Mouse (Mus musculus) midbrain, embryonic 15.5 days (tissue): Measurements from ENCODE around the gene Tbc1d2b. TPM values are rescaled to one million over a fixed set of nuclear protein-coding genes. Genes with fewer than 3 reads are reported as not detected.

Experiments used
- ATAC-seq: fragments of 200-750 bp; cut with Nextera tagmentation; replicated peaks from 2 replicates; pipeline ENCODE4 v1.8.0; 2017; ENCODE audit warnings: moderate TSS enrichment
- H3K27ac ChIP-seq: fragments of 300-500 bp; sonication (generic); 2 replicates; pipeline ENCODE4 v1.5.1; 2015; ENCODE audit warnings: mild to moderate bottlenecking, inconsistent platforms
- H3K27me3 ChIP-seq: fragments of 300-500 bp; sonication (generic); replicated peaks from 2 replicates; pipeline ENCODE4 v1.6.1; 2015; ENCODE audit warnings: inconsistent platforms
- H3K36me3 ChIP-seq: fragments of 300-500 bp; sonication (generic); replicated peaks from 2 replicates; pipeline ENCODE4 v1.6.1; 2015; ENCODE audit warnings: inconsistent platforms
- H3K4me1 ChIP-seq: fragments of 300-500 bp; sonication (generic); 2 replicates; pipeline ENCODE4 v1.6.1; 2015; ENCODE audit warnings: inconsistent platforms
- H3K4me2 ChIP-seq: fragments of 300-500 bp; sonication (generic); 2 replicates; pipeline ENCODE4 v1.6.1; 2015; ENCODE audit warnings: inconsistent platforms, mild to moderate bottlenecking, moderate library complexity
- H3K4me3 ChIP-seq: fragments of 300-500 bp; sonication (generic); 2 replicates; pipeline ENCODE4 v1.5.1; 2015; ENCODE audit warnings: mild to moderate bottlenecking, inconsistent platforms
- H3K9ac ChIP-seq: fragments of 300-500 bp; sonication (generic); 2 replicates; pipeline ENCODE4 v1.6.1; 2015; ENCODE audit warnings: mild to moderate bottlenecking, inconsistent platforms
- H3K9me3 ChIP-seq: fragments of 300-500 bp; sonication (generic); 2 replicates; pipeline ENCODE4 v1.6.1; 2016; ENCODE audit warnings: inconsistent platforms
- WGBS: fragments of 180-500 bp; shearing (Covaris S2); methylation state at CpG from one replicate; pipeline ENCODE4 v1.1.7; 2015; ENCODE audit warnings: mixed read lengths; 5-methylcytosine and 5-hydroxymethylcytosine counted together
- polyA plus RNA-seq: library from polyadenylated mRNA; unstranded; fragments of >200 nt; fragmentation: Nextera tagmentation; extraction: Ambion mirVana; gene quantifications from 2 replicates; pipeline ENCODE4 v1.2.1, GENCODE M21; 2015

Tbc1d2b gene
- polyA plus RNA-seq, 1 experiment from 2014 or later: 7.6 TPM

DNA sequence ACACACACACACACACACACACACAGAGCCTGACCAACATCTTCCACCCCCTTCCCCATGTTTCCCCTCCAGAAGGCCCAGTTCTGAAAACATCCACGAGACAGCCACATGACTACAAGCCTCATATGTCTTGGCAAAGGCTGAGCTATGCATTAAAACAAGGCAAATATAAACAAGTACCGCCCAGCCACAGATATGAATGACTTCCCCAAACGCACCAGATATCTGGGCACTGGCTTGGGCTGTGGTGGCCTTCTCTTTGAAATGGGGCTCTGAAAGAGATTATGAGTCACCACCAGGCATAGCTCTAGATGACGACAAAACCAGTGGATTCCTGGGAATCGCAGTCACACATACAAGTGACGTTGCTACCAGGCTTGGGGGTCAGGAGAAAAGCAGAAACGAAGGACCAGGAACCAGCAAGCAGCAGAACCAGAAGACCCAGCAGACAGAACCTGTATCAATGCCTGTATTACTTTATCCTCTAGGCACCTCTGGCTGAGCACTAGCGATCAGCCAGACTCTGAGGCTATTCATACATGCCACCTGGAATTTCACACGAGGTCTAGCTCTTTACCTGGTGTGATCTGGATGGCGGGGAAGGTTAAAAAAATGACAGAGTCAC lies 35.2 kb downstream of the Tbc1d2b start:
- no peaks in the 10 kb centered on the region for H3K27me3 ChIP-seq
- H3K36me3 ChIP-seq: no peaks in the 10 kb centered on the region
- 89% methylated on average over 10 of the region's 10 CpGs for WGBS
- H3K4me1 ChIP-seq: no peaks in the 10 kb centered on the region
- H3K9ac ChIP-seq: no peak overlapping the region
- no peak overlapping the region for H3K4me3 ChIP-seq
- no peak overlapping the region for H3K27ac ChIP-seq
- H3K9me3 ChIP-seq: no peaks in the 10 kb centered on the region
- H3K4me2 ChIP-seq: no peak overlapping the region
- ATAC-seq: no peak

DNA sequence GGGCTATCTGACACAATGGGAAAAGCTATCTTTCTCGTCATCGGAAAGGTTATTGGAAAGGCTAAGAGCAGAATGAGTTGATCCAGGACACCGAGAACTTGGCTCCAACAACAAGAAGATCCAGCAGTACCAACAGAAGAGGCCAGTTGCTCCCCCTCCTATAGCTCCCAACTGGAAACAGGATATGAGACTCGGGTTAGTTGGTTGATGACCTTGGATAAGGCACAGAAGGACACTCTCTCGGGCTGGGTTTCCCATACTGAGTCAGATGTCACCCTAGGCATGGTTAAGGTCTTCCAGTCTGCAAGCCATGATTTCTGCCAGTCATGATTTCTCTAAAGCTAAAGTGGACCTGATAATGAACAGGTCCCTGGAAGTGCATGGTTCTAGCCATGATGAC lies 35.8 kb downstream of the Tbc1d2b start:
- Histone ChIP-seq H3K27me3 (no peaks in the 10 kb centered on the region), H3K9ac (no peak overlapping the region)
- 89% methylated on average over 5 of the region's 5 CpGs for WGBS

DNA sequence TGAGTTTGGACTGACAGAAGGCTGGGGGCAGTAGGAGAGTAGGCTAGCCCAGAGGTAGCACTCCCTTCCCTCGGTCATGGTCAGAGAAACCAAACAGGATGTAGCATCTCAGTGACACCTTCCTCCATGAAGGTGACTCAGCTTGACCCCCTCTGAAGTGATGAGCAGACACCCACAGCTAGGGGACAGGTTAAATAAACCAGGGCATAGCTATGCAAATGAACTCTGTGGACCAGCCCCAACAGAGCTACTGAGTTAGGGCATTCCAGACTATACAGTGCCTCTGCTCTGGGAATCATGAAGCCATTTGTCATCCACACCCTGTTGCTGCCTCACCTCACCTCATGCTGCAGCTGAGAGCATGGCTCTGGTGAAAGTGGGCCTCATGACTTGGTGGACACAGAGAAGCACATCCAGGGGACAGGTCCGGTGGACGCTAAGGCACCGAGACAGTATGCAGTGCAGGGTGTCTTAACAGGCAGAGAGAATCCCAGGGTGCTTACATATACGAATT lies 36.6 kb downstream of the Tbc1d2b start:
- WGBS: 92% methylated on average over 5 of the region's 5 CpGs
- H3K4me2 ChIP-seq: no peak overlapping the region
- H3K4me1 ChIP-seq: no peaks in the 10 kb centered on the region

More for the DNA sequence above, 35.8 kb downstream of the Tbc1d2b start:
- no peak overlapping the region for H3K27ac ChIP-seq
- no peak overlapping the region for H3K4me2 ChIP-seq
- H3K36me3 ChIP-seq: no peaks in the 10 kb centered on the region
- no peak for ATAC-seq
- H3K4me1 ChIP-seq: no peaks in the 10 kb centered on the region
- no peaks in the 10 kb centered on the region for H3K9me3 ChIP-seq
- no peak overlapping the region for H3K4me3 ChIP-seq

DNA sequence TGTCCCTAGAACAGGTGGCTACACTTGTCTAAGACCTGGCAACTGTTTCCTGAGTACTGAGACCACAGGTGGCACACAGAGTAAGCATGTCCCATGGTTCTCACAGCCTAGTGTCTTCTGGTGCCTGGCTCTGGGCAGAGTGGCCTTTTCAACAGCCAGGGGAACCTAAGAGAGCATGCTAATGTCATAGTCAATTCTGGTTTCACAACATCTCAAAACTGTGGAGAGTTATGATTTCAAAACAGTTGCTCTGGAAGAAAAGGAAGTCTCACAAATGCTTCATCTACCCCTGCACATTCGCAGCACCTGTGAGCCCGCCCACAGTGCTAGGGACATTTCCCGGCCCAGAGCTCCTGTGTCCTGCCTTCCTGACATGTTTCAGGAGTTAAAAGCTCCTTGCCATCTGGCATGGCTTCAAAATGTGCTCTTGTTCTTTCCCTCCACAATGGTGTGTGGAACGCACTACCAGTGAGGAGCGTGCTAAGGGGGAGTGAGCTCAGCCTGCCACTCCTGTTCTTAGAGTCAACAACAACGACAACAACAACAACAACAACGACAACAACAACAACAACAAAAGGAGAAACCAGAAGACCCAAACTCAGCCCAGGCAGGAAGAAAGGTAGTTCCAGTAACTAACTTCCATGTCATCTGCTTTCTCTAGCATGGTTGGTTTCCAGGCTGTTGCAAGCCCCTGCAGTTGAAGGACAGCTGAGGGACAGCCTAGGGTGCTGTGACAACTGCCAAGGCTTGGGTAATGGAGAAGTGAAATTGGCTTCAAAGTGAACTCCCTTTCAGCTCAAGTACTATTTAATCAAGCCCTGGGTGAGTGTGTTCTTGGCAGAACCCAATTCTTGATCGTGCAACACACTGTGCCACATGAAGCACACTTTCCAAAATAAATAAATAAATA lies 37.6 kb downstream of the Tbc1d2b start:
- no peaks in the 10 kb centered on the region for H3K27me3 ChIP-seq
- H3K36me3 ChIP-seq: no peaks in the 10 kb centered on the region
- H3K9ac ChIP-seq: no peak overlapping the region
- H3K27ac ChIP-seq: no peak overlapping the region
- no peak for ATAC-seq
- no peak overlapping the region for H3K4me3 ChIP-seq
- 91% methylated on average over 8 of the region's 8 CpGs for WGBS
- no peaks in the 10 kb centered on the region for H3K4me1 ChIP-seq
- H3K9me3 ChIP-seq: no peaks in the 10 kb centered on the region
- H3K4me2 ChIP-seq: no peak overlapping the region

More for the DNA sequence above, 36.6 kb downstream of the Tbc1d2b start:
- Histone ChIP-seq H3K36me3 (no peaks in the 10 kb centered on the region), H3K4me3 (no peak overlapping the region), H3K9ac (no peak overlapping the region), H3K27me3 (no peaks in the 10 kb centered on the region), H3K9me3 (no peaks in the 10 kb centered on the region), H3K27ac (no peak overlapping the region)
- no peak; the same call in 1 of the 2 replicates for ATAC-seq

DNA sequence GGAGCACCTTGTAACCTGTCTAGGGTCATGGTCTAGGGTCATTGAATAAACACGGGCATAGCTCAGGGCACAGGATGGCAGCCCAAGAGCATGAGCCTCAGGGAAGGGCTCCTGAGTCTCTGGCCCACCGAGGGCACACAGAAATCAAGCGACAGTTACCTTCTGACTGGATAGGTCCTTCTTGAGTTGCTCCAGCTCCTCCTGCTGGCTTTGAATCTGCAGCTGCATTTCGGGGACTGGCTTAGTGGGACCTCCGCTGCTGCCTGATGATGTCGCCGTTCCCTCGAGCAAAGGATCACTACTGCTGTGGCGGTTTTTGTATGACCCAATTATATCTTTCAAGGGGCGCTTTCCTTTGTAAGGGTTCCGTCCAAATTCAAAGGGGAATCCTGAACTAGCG lies 43.4 kb downstream of the Tbc1d2b start:
- no peak for ATAC-seq
- WGBS: 77% methylated on average over 12 of the region's 12 CpGs
- H3K4me2 ChIP-seq: no peak overlapping the region

DNA sequence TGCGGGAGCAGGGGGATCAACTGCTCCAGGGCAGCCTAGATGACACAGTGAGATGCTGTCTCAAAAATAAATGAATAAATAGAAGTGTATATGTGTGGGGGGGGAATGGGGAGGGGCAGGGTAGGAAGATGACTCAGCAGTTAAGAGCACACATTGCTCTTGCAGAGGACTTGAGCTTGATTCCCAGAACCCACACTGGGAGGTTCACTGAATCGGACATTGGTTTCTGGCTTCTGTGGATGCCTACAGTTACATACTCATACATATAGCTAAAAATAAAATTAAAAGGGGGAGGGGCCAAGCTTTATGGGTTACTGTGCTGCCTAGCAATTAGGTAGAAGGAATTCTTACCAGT lies 43.9 kb downstream of the Tbc1d2b start:
- H3K4me2 ChIP-seq: no peak overlapping the region
- no peaks in the 10 kb centered on the region for H3K27me3 ChIP-seq
- WGBS: 81% methylated on average over 2 of the region's 2 CpGs
- no peak overlapping the region for H3K27ac ChIP-seq
- H3K4me3 ChIP-seq: no peak overlapping the region
- H3K36me3 ChIP-seq: 0 out of 2 replicates have a peak, but pooled peaks cover 5% of the 10 kb centered on the region
- H3K4me1 ChIP-seq: no peaks in the 10 kb centered on the region
- no peaks in the 10 kb centered on the region for H3K9me3 ChIP-seq
- H3K9ac ChIP-seq: no peak overlapping the region
- no peak for ATAC-seq

More for the DNA sequence above, 43.4 kb downstream of the Tbc1d2b start:
- Histone ChIP-seq H3K36me3 (0 out of 2 replicates have a peak, but pooled peaks cover 3% of the 10 kb centered on the region), H3K27me3 (no peaks in the 10 kb centered on the region), H3K4me3 (no peak overlapping the region), H3K27ac (no peak overlapping the region), H3K4me1 (no peaks in the 10 kb centered on the region), H3K9ac (no peak overlapping the region), H3K9me3 (no peaks in the 10 kb centered on the region)

DNA sequence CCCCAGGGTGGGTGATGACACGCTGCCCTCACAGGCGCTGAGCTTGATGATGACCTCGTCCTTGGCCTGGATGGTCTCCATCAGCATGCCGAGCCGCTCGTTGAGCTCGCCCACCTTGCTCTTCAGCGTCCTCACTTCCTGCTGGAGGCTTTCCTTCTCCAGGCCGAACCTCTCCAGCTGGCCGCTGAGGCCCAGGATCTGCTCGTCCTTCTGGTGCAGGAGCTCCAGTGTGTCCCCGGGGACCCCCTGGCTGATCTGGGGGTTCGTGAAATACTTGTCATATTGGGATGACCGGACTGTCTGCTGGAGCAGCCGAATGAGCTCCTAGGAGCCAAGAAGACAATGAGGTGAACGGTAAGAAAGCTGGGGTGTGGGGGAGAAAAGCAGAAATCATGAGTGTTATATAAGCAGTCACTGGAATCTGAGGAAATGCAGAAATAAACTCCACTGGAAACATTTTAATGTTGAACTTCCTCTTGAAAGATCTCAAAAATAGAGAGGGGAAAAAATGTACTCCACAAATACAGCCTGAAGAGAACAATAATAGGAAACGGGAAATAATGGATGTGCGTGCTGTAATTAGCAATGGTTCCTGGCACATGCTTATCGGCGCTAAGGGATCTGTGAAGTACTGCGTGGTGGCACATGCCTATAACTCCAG lies 44.4 kb downstream of the Tbc1d2b start:
- H3K9me3 ChIP-seq: no peaks in the 10 kb centered on the region
- H3K27ac ChIP-seq: no peak overlapping the region
- H3K4me3 ChIP-seq: no peak overlapping the region
- 88% methylated on average over 21 of the region's 21 CpGs for WGBS
- no peak overlapping the region for H3K9ac ChIP-seq
- H3K27me3 ChIP-seq: no peaks in the 10 kb centered on the region
- 0 out of 2 replicates have a peak, but pooled peaks cover 5% of the 10 kb centered on the region for H3K36me3 ChIP-seq
- no peak overlapping the region for H3K4me2 ChIP-seq
- no peaks in the 10 kb centered on the region for H3K4me1 ChIP-seq
- no peak for ATAC-seq

DNA sequence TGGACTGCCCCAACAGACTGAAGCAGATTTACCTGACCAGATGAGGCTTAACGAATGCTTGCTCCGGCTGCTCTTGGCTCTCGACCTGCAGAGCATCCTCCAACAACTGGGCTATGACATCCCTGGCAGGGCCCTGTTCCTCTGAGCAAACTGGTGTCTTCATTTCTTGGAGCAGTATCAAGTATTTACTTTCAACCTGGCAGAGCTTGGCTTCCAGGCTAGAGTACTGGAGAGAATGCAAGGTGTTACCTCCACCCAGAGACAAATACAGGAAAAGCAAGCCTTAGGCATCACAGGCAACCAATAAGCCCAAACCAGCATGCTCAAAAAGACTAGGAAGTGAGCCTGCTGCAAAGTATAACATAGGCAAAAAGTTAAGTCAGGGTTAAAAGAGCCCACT lies 48.3 kb downstream of the Tbc1d2b start:
- Histone ChIP-seq H3K4me1 (no peaks in the 10 kb centered on the region), H3K36me3 (peaks cover 5% of the 10 kb centered on the region; the same call in 1 of the 2 replicates), H3K9ac (no peak overlapping the region), H3K9me3 (no peaks in the 10 kb centered on the region), H3K27ac (no peak overlapping the region), H3K27me3 (no peaks in the 10 kb centered on the region), H3K4me2 (no peak overlapping the region), H3K4me3 (no peak overlapping the region)
- WGBS: 90% methylated on average over 3 of the region's 3 CpGs
- ATAC-seq: no peak

DNA sequence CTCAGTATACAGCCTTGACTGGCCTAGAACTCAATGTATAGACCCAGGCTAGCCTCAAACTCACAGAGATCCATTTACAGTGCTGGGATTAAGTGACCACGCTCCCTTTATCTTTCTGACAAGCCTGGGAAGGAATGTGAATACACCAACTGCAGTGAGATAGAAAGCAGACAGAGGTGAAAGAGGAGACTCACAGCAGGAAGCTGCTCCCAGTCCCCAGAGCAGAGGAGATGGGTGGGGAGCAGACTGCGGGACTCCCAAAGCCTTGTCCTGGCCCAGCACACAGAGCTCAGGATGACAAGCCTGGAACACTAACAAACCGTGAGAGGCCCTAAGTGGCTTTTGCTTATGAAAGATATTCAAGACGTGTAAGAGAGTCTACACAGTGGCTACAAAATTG lies 53.1 kb downstream of the Tbc1d2b start:
- Histone ChIP-seq H3K36me3 (peaks cover 5% of the 10 kb centered on the region; the same call in 1 of the 2 replicates), H3K9me3 (no peaks in the 10 kb centered on the region), H3K4me1 (no peaks in the 10 kb centered on the region), H3K4me2 (no peak overlapping the region), H3K9ac (no peak overlapping the region), H3K27ac (no peak overlapping the region), H3K27me3 (no peaks in the 10 kb centered on the region), H3K4me3 (no peak overlapping the region)
- 51% methylated on average over 4 of the region's 4 CpGs for WGBS
- ATAC-seq: no peak

DNA sequence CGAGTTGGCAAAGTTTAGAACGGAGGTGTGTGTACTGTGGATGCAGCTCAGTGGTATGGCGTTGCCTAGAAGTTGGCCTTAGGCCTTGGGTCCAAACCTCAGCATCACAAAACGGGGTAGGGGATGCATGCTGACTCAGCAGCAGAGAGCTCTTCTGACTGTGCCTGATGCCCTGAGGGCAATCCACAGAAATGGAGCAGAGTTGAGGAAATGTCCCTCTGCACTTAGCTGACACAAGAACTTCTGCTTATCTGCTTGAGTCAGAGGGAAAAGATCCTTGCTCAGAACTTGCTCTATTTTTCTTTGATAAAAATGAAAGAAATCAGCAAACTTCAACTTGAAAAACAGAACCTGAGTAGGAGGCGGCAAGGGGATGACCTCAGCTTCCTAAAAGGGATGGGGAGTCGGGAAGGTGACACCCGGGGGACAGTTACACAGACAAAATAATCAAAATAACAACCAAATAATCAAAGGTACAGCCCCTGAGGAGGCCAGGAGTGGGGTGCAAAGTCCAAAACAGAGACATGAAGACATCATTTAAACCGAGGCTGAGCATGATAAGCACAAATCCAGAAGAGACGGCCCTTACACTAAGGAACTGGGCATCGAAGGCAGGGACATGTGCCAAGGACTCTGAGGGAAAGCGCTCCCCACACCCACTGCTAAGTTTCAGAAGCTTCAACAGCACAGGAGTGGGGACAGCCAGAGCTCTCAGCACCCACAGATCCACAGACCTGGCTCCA lies 54.2 kb downstream of the Tbc1d2b start:
- no peak overlapping the region for H3K4me3 ChIP-seq
- no peaks in the 10 kb centered on the region for H3K27me3 ChIP-seq
- no peaks in the 10 kb centered on the region; the same call in 1 of the 2 replicates for H3K36me3 ChIP-seq
- no peaks in the 10 kb centered on the region for H3K4me1 ChIP-seq
- no peak overlapping the region for H3K4me2 ChIP-seq
- WGBS: 82% methylated on average over 11 of the region's 11 CpGs
- no peak for ATAC-seq
- no peaks in the 10 kb centered on the region for H3K9me3 ChIP-seq
- H3K9ac ChIP-seq: no peak overlapping the region
- no peak overlapping the region for H3K27ac ChIP-seq

DNA sequence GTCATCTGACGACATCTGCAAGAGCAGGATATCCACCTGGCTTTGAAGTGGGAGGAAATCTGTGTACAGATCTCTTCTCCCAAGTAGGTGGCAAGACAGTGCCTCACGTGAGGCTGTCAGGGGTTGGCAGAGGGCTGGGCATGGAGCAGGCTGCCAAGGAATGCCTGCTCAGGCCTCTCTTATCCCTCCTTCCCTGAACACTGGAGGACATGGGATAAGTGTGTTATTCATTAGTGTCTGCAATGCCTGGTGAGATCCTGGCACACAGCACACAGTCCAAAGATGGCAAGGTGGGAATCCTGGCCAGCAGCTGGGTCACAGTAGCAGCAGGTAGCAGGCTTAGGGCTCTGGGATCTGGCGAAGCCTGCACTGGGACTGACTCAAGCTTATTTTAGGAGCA lies 57.5 kb downstream of the Tbc1d2b start:
- no peak overlapping the region for H3K4me3 ChIP-seq
- no peak overlapping the region for H3K27ac ChIP-seq
- H3K27me3 ChIP-seq: no peaks in the 10 kb centered on the region
- H3K4me2 ChIP-seq: no peak overlapping the region
- no peaks in the 10 kb centered on the region; the same call in 1 of the 2 replicates for H3K36me3 ChIP-seq
- ATAC-seq: no peak
- WGBS: 81% methylated on average over 3 of the region's 3 CpGs
- H3K9me3 ChIP-seq: no peaks in the 10 kb centered on the region
- H3K4me1 ChIP-seq: no peaks in the 10 kb centered on the region
- H3K9ac ChIP-seq: no peak overlapping the region

DNA sequence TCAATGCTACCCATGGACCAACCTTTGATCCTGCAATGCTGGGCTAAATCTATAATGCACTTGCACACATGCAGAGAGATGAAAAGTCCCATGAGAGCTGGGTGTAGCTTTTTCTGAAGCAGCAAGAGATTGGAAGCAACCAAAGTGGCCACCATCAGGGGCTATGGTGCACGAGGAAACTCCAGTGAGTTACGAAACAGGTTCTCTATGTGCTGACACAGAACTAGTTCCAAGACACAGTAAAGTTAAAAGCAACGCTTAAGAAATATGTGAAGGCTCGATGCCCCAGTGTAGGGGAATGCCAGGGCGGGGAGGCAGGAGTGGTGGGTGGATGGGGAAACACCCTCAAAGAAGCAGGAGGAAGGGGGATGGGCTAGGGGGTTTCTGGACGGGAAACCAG lies 61.9 kb downstream of the Tbc1d2b start:
- H3K36me3 ChIP-seq: no peaks in the 10 kb centered on the region
- no peaks in the 10 kb centered on the region for H3K4me1 ChIP-seq
- H3K9me3 ChIP-seq: no peaks in the 10 kb centered on the region
- no peaks in the 10 kb centered on the region for H3K27me3 ChIP-seq
- ATAC-seq: no peak
- H3K27ac ChIP-seq: no peak overlapping the region
- no peak overlapping the region for H3K9ac ChIP-seq
- H3K4me2 ChIP-seq: no peak overlapping the region
- 86% methylated on average over 6 of the region's 6 CpGs for WGBS
- no peak overlapping the region for H3K4me3 ChIP-seq
